Mouse (Mus musculus) kidney, postnatal 0 days (tissue): ENCODE data around the gene Atp6v1g3. TPM values are rescaled to one million over a fixed set of nuclear protein-coding genes. Genes with fewer than 3 reads are reported as not detected.

Experiments
- ATAC-seq: fragments of 200-750 bp; cut with Nextera tagmentation; replicated peaks from 2 replicates; pipeline ENCODE4 v1.8.0; 2017; ENCODE audit warnings: low read depth, moderate number of reproducible peaks, moderate TSS enrichment, moderate library complexity; ENCODE audit not compliant: low FRiP score
- DNase-seq: peaks from one replicate; pipeline ENCODE4 v3.0.0-alpha.2; 2016; ENCODE audit warnings: low spot score
- H3K27ac ChIP-seq: fragments of 300-500 bp; sonication (generic); 2 replicates; pipeline ENCODE4 v1.5.1; 2014; ENCODE audit warnings: mild to moderate bottlenecking
- H3K27me3 ChIP-seq: fragments of 300-500 bp; sonication (generic); 2 replicates; pipeline ENCODE4 v1.6.1; 2014; ENCODE audit warnings: low read length, mixed read lengths; ENCODE audit not compliant: insufficient read depth
- H3K36me3 ChIP-seq: fragments of 300-500 bp; sonication (generic); 2 replicates; pipeline ENCODE4 v1.6.1; 2014; ENCODE audit warnings: low read length, mixed read lengths; ENCODE audit not compliant: insufficient read depth
- H3K4me1 ChIP-seq: fragments of 300-500 bp; sonication (generic); replicated peaks from 2 replicates; pipeline ENCODE4 v1.6.1; 2014; ENCODE audit warnings: antibody characterized with exemption, low read length, mixed read lengths; ENCODE audit not compliant: insufficient read depth
- H3K4me2 ChIP-seq: fragments of 300-500 bp; sonication (generic); 2 replicates; pipeline ENCODE4 v1.6.1; 2014; ENCODE audit warnings: mild to moderate bottlenecking, low read length, moderate library complexity, mixed read lengths
- H3K4me3 ChIP-seq: fragments of 300-500 bp; sonication (generic); replicated peaks from 2 replicates; pipeline ENCODE4 v1.5.1; 2014; ENCODE audit warnings: low read depth, low read length
- H3K9ac ChIP-seq: fragments of 300-500 bp; sonication (generic); 2 replicates; pipeline ENCODE4 v1.6.1; 2014; ENCODE audit warnings: low read depth, low read length
- H3K9me3 ChIP-seq: fragments of 300-500 bp; sonication (generic); replicated peaks from 2 replicates; pipeline ENCODE4 v1.6.1; 2016; ENCODE audit warnings: low read length, inconsistent platforms, mixed read lengths
- CTCF ChIP-seq: IDR thresholded peaks from 2 replicates; pipeline ENCODE4 v1.5.1; 2016; ENCODE audit warnings: antibody characterized with exemption, low read depth, mild to moderate bottlenecking, moderate library complexity
- WGBS: fragments of 180-500 bp; shearing (Covaris S2); extraction: QIAGEN DNeasy Blood & Tissue Kit; methylation state at CpG from one replicate; pipeline ENCODE4 v1.1.7; 2014; 5-methylcytosine and 5-hydroxymethylcytosine counted together
- polyA plus RNA-seq: library from polyadenylated mRNA; unstranded; fragments of >200 nt; fragmentation: Nextera tagmentation; extraction: Ambion mirVana; gene quantifications from 2 replicates; pipeline ENCODE4 v1.2.1, GENCODE M21; 2015

Gene Atp6v1g3
- 31.0 and 38.0 TPM in 2 replicates for polyA plus RNA-seq

GRCm38 (mm10) chr1:138273438-138273837 is at the start of gene Atp6v1g3:
Atp6v1g3 (plus strand) TSS chr1:138273738.
- DNase-seq (no peak), ATAC-seq (no peak)
- H3K4me3 ChIP-seq: no peak within 1 kb of the TSS
- no peaks in the 10 kb centered on the region for H3K9me3 ChIP-seq
- no peak within 1 kb of the TSS for H3K9ac ChIP-seq
- WGBS: 94% methylated on average over 2 of the region's 2 CpGs
- H3K4me1 ChIP-seq: no peaks in the 10 kb centered on the region
- TF ChIP-seq CTCF: no peak
- no peaks in the 10 kb centered on the region for H3K27me3 ChIP-seq
- H3K27ac ChIP-seq: no peak within 1 kb of the TSS
- H3K36me3 ChIP-seq: no peaks in the 10 kb centered on the region
- H3K4me2 ChIP-seq: no peak within 1 kb of the TSS

GRCm38 (mm10) chr1:138233051-138233450 is 40.5 kb upstream of the Atp6v1g3 start:
- Histone ChIP-seq H3K9ac (no peak overlapping the region), H3K9me3 (no peaks in the 10 kb centered on the region), H3K4me3 (no peak overlapping the region), H3K27ac (no peak overlapping the region), H3K4me2 (no peak overlapping the region), H3K27me3 (no peaks in the 10 kb centered on the region), H3K36me3 (no peaks in the 10 kb centered on the region), H3K4me1 (no peaks in the 10 kb centered on the region)
- DNase-seq (no peak), ATAC-seq (no peak)
- TF ChIP-seq CTCF: no peak

- Histone ChIP-seq H3K9me3 (no peaks in the 10 kb centered on the region), H3K27me3 (no peaks in the 10 kb centered on the region), H3K36me3 (no peaks in the 10 kb centered on the region), H3K4me2 (no peak overlapping the region), H3K27ac (no peak overlapping the region), H3K9ac (no peak overlapping the region), H3K4me1 (no peaks in the 10 kb centered on the region), H3K4me3 (no peak overlapping the region)
- DNase-seq: no peak
- WGBS: 87% methylated on average over 2 of the region's 2 CpGs
- TF ChIP-seq CTCF: no peak
- ATAC-seq: no peak
Measured at GRCm38 (mm10) chr1:138237252-138237651, 36.3 kb upstream of the Atp6v1g3 start.

- Histone ChIP-seq H3K4me1 (0 out of 2 replicates have a peak, but pooled peaks cover 3% of the 10 kb centered on the region), H3K4me3 (no peak overlapping the region), H3K36me3 (no peaks in the 10 kb centered on the region), H3K27ac (no peak overlapping the region), H3K9me3 (no peaks in the 10 kb centered on the region), H3K9ac (no peak overlapping the region), H3K4me2 (no peak overlapping the region), H3K27me3 (no peaks in the 10 kb centered on the region)
- WGBS: 39% methylated on average over 5 of the region's 5 CpGs
- no peak for TF ChIP-seq CTCF
- ATAC-seq (no peak), DNase-seq (peak; percentile 15)
Measured at GRCm38 (mm10) chr1:138243947-138244346, 29.6 kb upstream of the Atp6v1g3 start.

GRCm38 (mm10) chr1:138244485-138244884 is 29.1 kb upstream of the Atp6v1g3 start:
- no peak overlapping the region for H3K9ac ChIP-seq
- H3K4me3 ChIP-seq: no peak overlapping the region
- H3K27me3 ChIP-seq: no peaks in the 10 kb centered on the region
- peak overlapping the region; percentile 30; the same call in 1 of the 2 replicates for H3K4me2 ChIP-seq
- TF ChIP-seq CTCF: no peak
- H3K9me3 ChIP-seq: no peaks in the 10 kb centered on the region
- H3K4me1 ChIP-seq: 0 out of 2 replicates have a peak, but pooled peaks cover 3% of the 10 kb centered on the region
- H3K36me3 ChIP-seq: no peaks in the 10 kb centered on the region
- DNase-seq (peak; percentile 64), ATAC-seq (no peak)
- no peak overlapping the region for H3K27ac ChIP-seq
- WGBS: 13% methylated on average over 7 of the region's 7 CpGs

- no peak for TF ChIP-seq CTCF
- Histone ChIP-seq H3K4me3 (no peak overlapping the region), H3K4me1 (0 out of 2 replicates have a peak, but pooled peaks cover 3% of the 10 kb centered on the region), H3K9ac (no peak overlapping the region), H3K36me3 (no peaks in the 10 kb centered on the region), H3K4me2 (peak overlapping the region; percentile 30; the same call in 1 of the 2 replicates), H3K27me3 (no peaks in the 10 kb centered on the region), H3K9me3 (no peaks in the 10 kb centered on the region), H3K27ac (no peak overlapping the region)
- peak; percentile 54 for DNase-seq
- no peak for ATAC-seq
- 20% methylated on average over 4 of the region's 4 CpGs for WGBS
Measured at GRCm38 (mm10) chr1:138245103-138245502, 28.4 kb upstream of the Atp6v1g3 start.

- Histone ChIP-seq H3K36me3 (no peaks in the 10 kb centered on the region), H3K27me3 (no peaks in the 10 kb centered on the region), H3K4me3 (no peak overlapping the region), H3K27ac (no peak overlapping the region), H3K4me1 (0 out of 2 replicates have a peak, but pooled peaks cover 3% of the 10 kb centered on the region), H3K4me2 (no peak overlapping the region), H3K9ac (no peak overlapping the region), H3K9me3 (no peaks in the 10 kb centered on the region)
- TF ChIP-seq CTCF: no peak
- DNase-seq: no peak
- no peak for ATAC-seq
- 72% methylated on average over 3 of the region's 3 CpGs for WGBS
Measured at GRCm38 (mm10) chr1:138245533-138245932, 28.0 kb upstream of the Atp6v1g3 start.
